Mouse (Mus musculus) MEL (cell line): ENCODE data around the gene Cd36. TPM values are rescaled to one million over a fixed set of nuclear protein-coding genes. Genes with fewer than 3 reads are reported as not detected.

Experiments used
- DNase-seq: peaks from one replicate; pipeline ENCODE4 v3.0.0; 2011; ENCODE audit warnings: low read depth, low spot score
- H3K27ac ChIP-seq: 2 replicates; pipeline ENCODE4 v1.5.1; 2012; ENCODE audit warnings: low read depth, mild to moderate bottlenecking, control low read depth, low read length, moderate library complexity; ENCODE audit not compliant: control insufficient read depth
- H3K27me3 ChIP-seq, 2 experiments: fragments of 150-350 bp in 1 of 2; sonication (generic) in 1 of 2; 2 replicates each; pipeline ENCODE4 v1.6.1; 2012; ENCODE audit warnings: low read length in 2 of 2, mild to moderate bottlenecking in 2 of 2, improper control_type of control experiment in 1 of 2, moderate library complexity in 1 of 2; ENCODE audit not compliant: insufficient read depth in 2 of 2, control insufficient read depth in 1 of 2
- H3K36me3 ChIP-seq, 2 experiments: 2 replicates each; pipeline ENCODE4 v1.6.1; 2012 to 2014; ENCODE audit warnings: low read length in 2 of 2, improper control_type of control experiment in 1 of 2, inconsistent platforms in 1 of 2, mild to moderate bottlenecking in 1 of 2; ENCODE audit not compliant: insufficient read depth in 2 of 2, control insufficient read depth in 1 of 2
- H3K4me1 ChIP-seq, 2 experiments: fragments of 150-350 bp in 1 of 2; sonication (generic) in 1 of 2; 2 replicates each; pipeline ENCODE4 v1.6.1; 2012; ENCODE audit warnings: low read length in 2 of 2, improper control_type of control experiment in 1 of 2, mild to moderate bottlenecking in 1 of 2; ENCODE audit not compliant: insufficient read depth in 2 of 2, control insufficient read depth in 1 of 2
- H3K4me3 ChIP-seq, 2 experiments: fragments of 150-350 bp in 1 of 2; sonication (generic) in 1 of 2; 2 replicates each; pipeline ENCODE4 v1.5.1; 2012; ENCODE audit warnings: low read depth in 2 of 2, low read length in 2 of 2, mild to moderate bottlenecking in 2 of 2, moderate library complexity in 2 of 2, control low read depth in 1 of 2, improper control_type of control experiment in 1 of 2; ENCODE audit not compliant: control insufficient read depth in 1 of 2, insufficient read depth in 1 of 2
- H3K79me2 ChIP-seq: 2 replicates; pipeline ENCODE4 v1.6.1; 2012; ENCODE audit warnings: mild to moderate bottlenecking, low read length, moderate library complexity; ENCODE audit not compliant: control insufficient read depth, poor library complexity, insufficient read depth
- H3K9ac ChIP-seq: 2 replicates; pipeline ENCODE4 v1.6.1; 2012; ENCODE audit warnings: low read depth, mild to moderate bottlenecking, control low read depth, low read length, moderate library complexity; ENCODE audit not compliant: control insufficient read depth, poor library complexity, severe bottlenecking
- H3K9me3 ChIP-seq: fragments of 150-350 bp; sonication (generic); replicated peaks from 2 replicates; pipeline ENCODE4 v1.6.1; 2012; ENCODE audit warnings: mild to moderate bottlenecking, low read length, improper control_type of control experiment, moderate library complexity; ENCODE audit not compliant: insufficient read depth
- BHLHE40 ChIP-seq: IDR thresholded peaks from 2 replicates; pipeline ENCODE4 v1.6.1; 2012; ENCODE audit warnings: low read depth, mild to moderate bottlenecking, inconsistent platforms, low read length, improper control_type of control experiment, borderline replicate concordance
- CHD1 ChIP-seq: IDR thresholded peaks from 2 replicates; pipeline ENCODE4 v1.6.1; 2012; ENCODE audit warnings: low read depth, mild to moderate bottlenecking, inconsistent platforms, low read length, improper control_type of control experiment
- E2F4 ChIP-seq: IDR thresholded peaks from 2 replicates; pipeline ENCODE4 v1.6.1; 2011; ENCODE audit warnings: low read depth, low read length, improper control_type of control experiment, borderline replicate concordance
- ELF1 ChIP-seq: IDR thresholded peaks from 2 replicates; pipeline ENCODE4 v1.6.1; 2014; ENCODE audit warnings: low read depth, mild to moderate bottlenecking, inconsistent platforms, low read length, improper control_type of control experiment, moderate library complexity
- ETS1 ChIP-seq: IDR thresholded peaks from 2 replicates; pipeline ENCODE4 v1.6.1; 2012; ENCODE audit warnings: low read depth, mild to moderate bottlenecking, inconsistent platforms, low read length, improper control_type of control experiment, moderate library complexity
- GATA1 ChIP-seq: IDR thresholded peaks from 2 replicates; pipeline ENCODE4 v1.6.1; 2011; ENCODE audit warnings: low read depth, low read length, improper control_type of control experiment
- KAT2A ChIP-seq: conservative IDR thresholded peaks from 2 replicates; pipeline ENCODE4 v1.6.1; 2012; ENCODE audit warnings: low read depth, low read length, improper control_type of control experiment, inconsistent platforms
- MAFK ChIP-seq: IDR thresholded peaks from 2 replicates; pipeline ENCODE4 v1.6.1; 2011; ENCODE audit warnings: low read depth, mild to moderate bottlenecking, low read length, improper control_type of control experiment, borderline replicate concordance
- MAX ChIP-seq: IDR thresholded peaks from 2 replicates; pipeline ENCODE4 v1.6.1; 2011; ENCODE audit warnings: low read length, improper control_type of control experiment
- MAZ ChIP-seq: IDR thresholded peaks from 2 replicates; pipeline ENCODE4 v1.6.1; 2012; ENCODE audit warnings: low read depth, mild to moderate bottlenecking, inconsistent platforms, low read length, improper control_type of control experiment
- MEF2A ChIP-seq: IDR thresholded peaks from 2 replicates; pipeline ENCODE4 v1.6.1; 2014; ENCODE audit warnings: low read depth, mild to moderate bottlenecking, inconsistent platforms, low read length, improper control_type of control experiment; ENCODE audit not compliant: poor library complexity, insufficient replicate concordance, severe bottlenecking; ENCODE audit errors: extremely low read depth
- NELFE ChIP-seq: IDR thresholded peaks from 2 replicates; pipeline ENCODE4 v1.6.1; 2011; ENCODE audit warnings: low read depth, low read length, improper control_type of control experiment
- NRF1 ChIP-seq: IDR thresholded peaks from 2 replicates; pipeline ENCODE4 v1.6.1; 2014; ENCODE audit warnings: low read depth, mild to moderate bottlenecking, inconsistent platforms, low read length, improper control_type of control experiment, moderate library complexity; ENCODE audit not compliant: poor library complexity, insufficient read depth, severe bottlenecking
- POLR2A ChIP-seq, 2 experiments: IDR thresholded peaks; 2 replicates each; pipeline ENCODE4 v1.6.1; 2011 to 2012; ENCODE audit warnings: low read length in 2 of 2, mild to moderate bottlenecking in 2 of 2, control low read depth in 1 of 2, improper control_type of control experiment in 1 of 2, low read depth in 1 of 2, moderate library complexity in 1 of 2; ENCODE audit not compliant: control insufficient read depth in 1 of 2, insufficient read depth in 1 of 2, poor library complexity in 1 of 2
- POLR2AphosphoS2 ChIP-seq: IDR thresholded peaks from 2 replicates; pipeline ENCODE4 v1.6.1; 2011; ENCODE audit warnings: low read length, improper control_type of control experiment
- POLR2AphosphoS5 ChIP-seq: IDR thresholded peaks from 2 replicates; pipeline ENCODE4 v1.6.1; 2012; ENCODE audit warnings: low read depth, borderline replicate concordance, mild to moderate bottlenecking, inconsistent platforms, low read length, moderate library complexity, mixed read lengths
- RAD21 ChIP-seq: IDR thresholded peaks from 2 replicates; pipeline ENCODE4 v1.6.1; 2011; ENCODE audit warnings: mild to moderate bottlenecking, low read depth, low read length, improper control_type of control experiment
- SIN3A ChIP-seq: IDR thresholded peaks from 2 replicates; pipeline ENCODE4 v1.6.1; 2012; ENCODE audit warnings: low read length, improper control_type of control experiment, inconsistent platforms
- SMC3 ChIP-seq: IDR thresholded peaks from 2 replicates; pipeline ENCODE4 v1.6.1; 2011; ENCODE audit warnings: low read depth, low read length, improper control_type of control experiment
- TAL1 ChIP-seq: IDR thresholded peaks from 2 replicates; pipeline ENCODE4 v1.6.1; 2012; ENCODE audit warnings: mild to moderate bottlenecking, inconsistent platforms, low read length, moderate library complexity, mixed read lengths
- TBP ChIP-seq: IDR thresholded peaks from 2 replicates; pipeline ENCODE4 v1.8.0; 2011; ENCODE audit warnings: low read depth, low read length, improper control_type of control experiment
- TCF12 ChIP-seq: IDR thresholded peaks from 2 replicates; pipeline ENCODE4 v1.6.1; 2014; ENCODE audit warnings: low read depth, mild to moderate bottlenecking, inconsistent platforms, low read length, improper control_type of control experiment, moderate library complexity
- UBTF ChIP-seq: IDR thresholded peaks from 2 replicates; pipeline ENCODE4 v1.6.1; 2012; ENCODE audit warnings: low read depth, mild to moderate bottlenecking, inconsistent platforms, low read length, improper control_type of control experiment, moderate library complexity, borderline replicate concordance; ENCODE audit not compliant: insufficient read depth
- ZC3H11A ChIP-seq: IDR thresholded peaks from 2 replicates; pipeline ENCODE4 v1.6.1; 2012; ENCODE audit warnings: low read depth, mild to moderate bottlenecking, inconsistent platforms, low read length, improper control_type of control experiment
- ZKSCAN1 ChIP-seq: IDR thresholded peaks from 2 replicates; pipeline ENCODE4 v1.6.1; 2012; ENCODE audit warnings: low read depth, mild to moderate bottlenecking, inconsistent platforms, low read length, improper control_type of control experiment, moderate library complexity
- ZMIZ1 ChIP-seq: IDR thresholded peaks from 2 replicates; pipeline ENCODE4 v1.6.1; 2012; ENCODE audit warnings: low read depth, mild to moderate bottlenecking, inconsistent platforms, low read length, improper control_type of control experiment, moderate library complexity
- ZNF384 ChIP-seq: IDR thresholded peaks from 2 replicates; pipeline ENCODE4 v1.6.1; 2012; ENCODE audit warnings: low read depth, mild to moderate bottlenecking, inconsistent platforms, low read length, improper control_type of control experiment
- polyA plus RNA-seq, 2 experiments: library from polyadenylated mRNA; stranded (reverse) in 1 of 2; unstranded in 1 of 2; fragments of >175 nt in 1 of 2; fragments of >200 nt in 1 of 2; gene quantifications; 2 replicates each; pipeline versions ENCODE4 v1.2.1 to v1.2.4; 2012; ENCODE audit warnings: low replicate concordance in 2 of 2, low read depth in 1 of 2; ENCODE audit not compliant: insufficient read length in 2 of 2, insufficient read depth in 1 of 2, missing spikeins in 1 of 2
- total RNA-seq: library from RNA; depleted of rRNA; stranded (reverse); fragments of 300-350 nt; gene quantifications from 2 replicates; pipeline ENCODE4 v1.2.3, GENCODE M21; 2012

Cd36 gene
- total and polyA plus RNA-seq, 3 experiments = 0.07 to 0.19 TPM; not detected in 1

GRCm38 (mm10) chr5:17863085-17863484 is 25.5 kb downstream of the Cd36 start:
- Histone ChIP-seq H3K36me3 (no peaks in the 10 kb centered on the region), H3K27ac (no peak overlapping the region), H3K9ac (no peak overlapping the region), H3K79me2 (no peaks in the 10 kb centered on the region), H3K4me1 (no peaks in the 10 kb centered on the region; a peak in 1 of 4 replicates), H3K9me3 (no peaks in the 10 kb centered on the region), H3K27me3 (no peaks in the 10 kb centered on the region), H3K4me3 (no peak overlapping the region)
- TF ChIP-seq MAX = no peak
- no peak for TF ChIP-seq POLR2AphosphoS5
- no peak for TF ChIP-seq GATA1
- TF ChIP-seq ZKSCAN1 = no peak
- TF ChIP-seq BHLHE40 = no peak
- TF ChIP-seq ZMIZ1 = no peak
- TF ChIP-seq MEF2A = no peak
- no peak for TF ChIP-seq MAFK
- no peak for TF ChIP-seq POLR2AphosphoS2
- no peak for TF ChIP-seq NELFE
- no peak for TF ChIP-seq NRF1
- no peak for TF ChIP-seq ETS1
- no peak for TF ChIP-seq TAL1
- no peak for TF ChIP-seq SMC3
- no peak for TF ChIP-seq ELF1
- TF ChIP-seq KAT2A = no peak
- no peak for TF ChIP-seq ZNF384
- TF ChIP-seq TCF12 = no peak
- TF ChIP-seq ZC3H11A = no peak
- TF ChIP-seq CHD1 = no peak
- no peak for DNase-seq

DNA sequence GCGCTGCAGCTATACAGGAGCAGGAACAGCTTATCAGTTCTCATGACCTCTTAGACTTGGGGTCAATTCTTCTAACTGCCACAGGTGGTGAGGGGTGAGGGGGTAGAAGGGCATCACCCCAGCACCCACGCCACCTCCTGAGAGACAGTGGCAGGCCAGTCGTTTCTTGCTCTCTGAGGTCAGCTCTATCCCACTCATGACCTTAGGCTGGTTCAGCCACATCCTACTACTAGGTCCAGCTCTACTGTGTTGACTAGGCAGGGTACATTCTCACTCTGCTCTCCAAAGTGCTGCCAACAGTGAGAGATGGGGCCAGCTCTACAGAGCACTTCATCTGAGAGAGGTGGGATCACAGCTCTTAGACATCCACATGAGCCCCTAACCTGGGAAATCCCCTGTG is 30.2 kb downstream of the Cd36 start:
- no peak overlapping the region for H3K4me3 ChIP-seq
- H3K4me1 ChIP-seq = no peaks in the 10 kb centered on the region

More for the DNA sequence above, 30.2 kb downstream of the Cd36 start:
- H3K79me2 ChIP-seq = no peaks in the 10 kb centered on the region
- no peak for DNase-seq
- TF ChIP-seq MEF2A (no peak), BHLHE40 (no peak), KAT2A (no peak), ZNF384 (no peak), ZMIZ1 (no peak), E2F4 (no peak), MAZ (no peak), POLR2AphosphoS5 (no peak), RAD21 (no peak), SIN3A (no peak), CHD1 (no peak), POLR2A (IDR thresholded peaks at IDR 0.05; ENCODE audit: control insufficient read depth in 1 of 2, insufficient read depth in 1 of 2, low read depth in 1 of 2, low read length in 2 of 2, poor library complexity in 1 of 2) (no peak), UBTF (no peak), TBP (no peak), POLR2AphosphoS2 (no peak), ETS1 (no peak), SMC3 (no peak)
- no peaks in the 10 kb centered on the region for H3K36me3 ChIP-seq
- H3K9me3 ChIP-seq = no peaks in the 10 kb centered on the region
- H3K27ac ChIP-seq = no peak overlapping the region
- no peaks in the 10 kb centered on the region for H3K27me3 ChIP-seq
- H3K9ac ChIP-seq = no peak overlapping the region
